Mouse (Mus musculus): ENCODE data around the gene Angel2. TPM values are rescaled to one million over a fixed set of nuclear protein-coding genes. Genes with fewer than 3 reads are reported as not detected.

Gene Angel2
- total and polyA plus RNA-seq, 3 experiments, result 25.1 to 33.7 TPM; not detected in 1

- TF ChIP-seq TAL1 (IDR thresholded peaks at IDR 0.05; ENCODE audit: low read length) (peak; percentile 81), EP300 (IDR thresholded peaks at IDR 0.05; ENCODE audit: low read depth in 1 of 2, low read length in 2 of 2) (peak; percentile 98)
Observed at GRCm38 (mm10) chr1:190893559-190894167, 31.2 kb upstream of the Angel2 start (continued).

- Histone ChIP-seq H3K79me2 (ENCODE audit: control insufficient read depth, insufficient read depth, low read length, poor library complexity) (no peaks in the 10 kb centered on the region), H3K9me3 (replicated peaks; ENCODE audit: insufficient read depth, low read length) (no peaks in the 10 kb centered on the region), H3K27ac (ENCODE audit: control insufficient read depth, low read depth, low read length) (no peak overlapping the region), H3K27me3 (ENCODE audit: control insufficient read depth in 1 of 2, insufficient read depth in 2 of 2, low read length in 2 of 2) (no peaks in the 10 kb centered on the region), H3K4me3 (ENCODE audit: control insufficient read depth in 1 of 2, insufficient read depth in 1 of 2, low read depth in 2 of 2, low read length in 2 of 2) (no peak overlapping the region), H3K9ac (ENCODE audit: control insufficient read depth, low read depth, low read length, poor library complexity, severe bottlenecking) (no peak overlapping the region), H3K36me3 (ENCODE audit: control insufficient read depth in 1 of 2, insufficient read depth in 2 of 2, low read length in 2 of 2) (peaks cover 0 to 24% of the 10 kb centered on the region in 2 experiments; a peak in 2 of 4 replicates), H3K4me1 (ENCODE audit: control insufficient read depth in 1 of 2, insufficient read depth in 2 of 2, low read length in 2 of 2) (peaks cover 13 to 22% of the 10 kb centered on the region in 2 experiments)
- DNase-seq (ENCODE audit: low read depth, low spot score), result no peak
- TF ChIP-seq MAZ (IDR thresholded peaks at IDR 0.05; ENCODE audit: low read depth, low read length) (no peak), ZC3H11A (IDR thresholded peaks at IDR 0.05; ENCODE audit: low read depth, low read length) (no peak), GABPA (IDR thresholded peaks at IDR 0.05; ENCODE audit: low read depth, low read length) (no peak), ETS1 (IDR thresholded peaks at IDR 0.05; ENCODE audit: low read depth, low read length) (no peak), MEF2A (IDR thresholded peaks at IDR 0.05; ENCODE audit: extremely low read depth, insufficient replicate concordance, low read depth, low read length, poor library complexity, severe bottlenecking) (no peak), MYB (IDR thresholded peaks at IDR 0.05; ENCODE audit: low read depth, low read length) (no peak), TAL1 (IDR thresholded peaks at IDR 0.05; ENCODE audit: low read length) (no peak), MAFK (IDR thresholded peaks at IDR 0.05; ENCODE audit: borderline replicate concordance, low read depth, low read length) (no peak), USF2 (IDR thresholded peaks at IDR 0.05; ENCODE audit: borderline replicate concordance in 1 of 2, insufficient read depth in 1 of 2, low read depth in 1 of 2, low read length in 2 of 2) (no peak), BHLHE40 (IDR thresholded peaks at IDR 0.05; ENCODE audit: borderline replicate concordance, low read depth, low read length) (no peak), CHD2 (IDR thresholded peaks at IDR 0.05; ENCODE audit: low read length) (no peak), CTCF (IDR thresholded peaks at IDR 0.05 in 2 of 3, conservative IDR thresholded peaks at IDR 0.05 in 1 of 3; ENCODE audit: control insufficient read depth in 1 of 3, insufficient read depth in 1 of 3, low read depth in 2 of 3, low read length in 3 of 3, poor library complexity in 1 of 3, severe bottlenecking in 1 of 3) (no peak), E2F4 (IDR thresholded peaks at IDR 0.05; ENCODE audit: borderline replicate concordance, low read depth, low read length) (no peak), MAX (IDR thresholded peaks at IDR 0.05; ENCODE audit: low read length) (no peak), UBTF (IDR thresholded peaks at IDR 0.05; ENCODE audit: borderline replicate concordance, insufficient read depth, low read depth, low read length) (no peak), POLR2A (IDR thresholded peaks at IDR 0.05; ENCODE audit: control insufficient read depth in 1 of 2, insufficient read depth in 1 of 2, low read depth in 1 of 2, low read length in 2 of 2, poor library complexity in 1 of 2) (no peak), POLR2AphosphoS2 (IDR thresholded peaks at IDR 0.05; ENCODE audit: low read length) (no peak), EP300 (IDR thresholded peaks at IDR 0.05; ENCODE audit: low read depth in 1 of 2, low read length in 2 of 2) (no peak)
Observed at GRCm38 (mm10) chr1:190898186-190898585, 26.7 kb upstream of the Angel2 start.

All from MEL (cell line).